Mouse (Mus musculus): Measurements from ENCODE around the gene Sh2d3c.

Sh2d3c gene

DNA sequence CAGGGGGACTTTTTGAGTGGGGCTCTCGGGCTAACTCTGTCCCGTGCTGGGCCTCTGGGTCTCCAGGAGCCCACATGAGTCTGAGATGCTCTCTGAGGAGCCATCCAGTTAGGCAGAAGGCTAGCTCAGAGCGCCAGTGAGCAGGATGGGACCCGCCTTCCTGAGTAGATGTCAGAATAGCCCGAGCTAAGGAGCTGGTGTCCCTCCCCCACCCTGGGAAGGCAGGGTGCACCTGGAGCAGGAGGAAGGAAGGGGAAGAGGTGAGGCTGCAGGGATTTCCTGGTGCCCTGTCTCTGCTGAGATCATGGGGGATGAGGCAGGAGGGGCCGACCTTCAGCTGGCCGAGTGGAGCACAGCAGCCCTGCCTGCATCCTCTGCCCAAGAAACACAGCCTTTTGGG, 7.6 kb downstream of the Sh2d3c start:
- peak; percentile 77 for DNase-seq

DNA sequence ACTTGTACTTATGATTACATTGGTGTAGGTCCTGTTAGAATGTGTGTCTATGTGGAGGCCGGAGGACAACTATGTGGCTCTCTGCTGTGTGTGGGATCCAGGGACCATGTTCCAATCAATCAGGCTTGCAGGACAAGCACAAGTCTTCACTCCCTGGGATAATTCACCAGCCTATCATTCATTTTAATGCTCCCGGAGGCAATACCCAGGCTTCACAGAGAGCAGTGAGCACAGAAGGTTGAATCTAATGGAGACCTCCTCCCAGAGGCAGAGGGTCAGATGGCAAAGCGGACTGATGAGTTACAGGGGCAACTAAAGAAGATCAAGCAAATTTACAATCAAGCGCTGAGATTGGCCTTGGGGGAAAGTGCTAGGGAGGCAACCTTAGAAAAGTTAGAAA, 8.7 kb downstream of the Sh2d3c start:
- no peak for DNase-seq

DNA sequence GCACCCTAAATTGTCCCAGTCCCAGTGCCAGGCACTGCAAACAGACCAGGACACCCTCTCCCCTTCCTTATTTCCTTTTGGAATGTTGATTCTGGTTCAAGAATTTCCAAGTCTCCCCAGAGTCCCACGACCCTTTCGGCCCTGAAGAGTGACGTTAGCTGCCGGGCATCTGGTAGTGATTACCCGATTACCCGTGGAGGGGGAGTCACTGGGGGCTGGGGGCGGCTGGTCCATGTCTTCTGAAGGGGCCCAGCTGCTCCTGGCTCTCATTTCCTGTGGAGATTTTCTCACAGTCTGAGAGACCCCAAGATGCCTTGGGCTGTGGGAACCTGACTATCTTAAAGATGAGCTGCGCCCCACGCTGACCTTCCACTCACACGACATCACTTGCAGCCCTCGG, 10.0 kb downstream of the Sh2d3c start:
- DNase-seq = no peak

DNA sequence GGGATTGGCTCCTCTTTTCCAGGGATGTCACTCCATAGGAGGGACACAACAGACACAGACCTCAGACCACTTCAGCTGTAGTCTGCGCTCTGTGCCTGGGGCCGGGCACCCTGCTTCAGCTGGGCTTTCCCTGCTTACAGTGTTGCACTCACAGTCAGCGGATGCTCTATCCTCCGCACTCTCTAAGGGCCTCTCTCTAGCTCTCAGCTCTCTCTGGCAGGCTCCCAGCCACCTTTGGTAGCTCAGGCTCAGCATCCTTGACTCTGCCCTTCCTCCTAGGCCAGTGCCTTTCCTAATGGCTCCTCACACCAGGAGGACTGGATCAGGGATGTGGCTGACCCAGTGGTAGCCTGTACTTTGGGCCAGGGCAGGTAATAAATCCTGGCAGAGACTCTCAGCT, 11.1 kb downstream of the Sh2d3c start:
- no peak for DNase-seq

DNA sequence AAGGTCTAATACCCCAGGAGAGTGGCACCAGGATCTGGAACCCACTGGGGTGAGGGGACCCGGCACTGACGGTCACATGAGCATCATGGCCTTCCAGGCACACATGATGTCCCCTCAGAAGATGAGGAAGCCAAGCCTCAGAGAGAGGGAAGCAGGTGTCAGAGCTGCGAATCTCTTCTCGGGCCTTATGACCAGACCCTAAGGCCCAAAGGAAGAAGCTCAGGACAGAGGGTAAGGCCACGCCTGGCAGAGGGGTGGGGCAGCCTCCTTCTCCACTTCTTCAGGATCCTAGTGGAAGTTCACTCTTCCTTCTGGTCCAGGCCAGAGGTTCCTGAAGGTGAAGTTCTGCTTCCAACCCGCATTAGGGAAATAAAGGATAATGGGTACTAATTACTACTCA, 11.8 kb downstream of the Sh2d3c start:
- no peak for DNase-seq

DNA sequence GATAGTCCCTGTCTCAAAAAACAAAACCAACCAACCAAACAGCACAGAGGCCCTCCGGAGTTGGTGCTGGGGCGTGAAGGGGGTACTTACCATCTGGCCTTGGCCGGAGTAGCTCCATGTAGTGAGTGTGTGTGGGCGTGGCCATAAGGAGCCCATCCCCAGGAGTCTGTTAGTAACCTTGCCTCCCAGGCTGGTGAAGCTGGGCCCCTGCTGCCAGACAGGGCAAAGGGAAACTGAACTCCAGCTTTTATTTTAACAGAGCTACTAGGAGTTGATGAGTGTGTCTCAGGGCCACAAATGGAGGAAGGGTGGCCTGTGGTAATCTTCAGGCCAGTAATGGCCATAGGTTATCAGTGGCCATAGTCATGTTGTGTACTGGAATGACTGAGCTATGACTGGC, 13.6 kb downstream of the Sh2d3c start:
- DNase-seq = no peak

DNA sequence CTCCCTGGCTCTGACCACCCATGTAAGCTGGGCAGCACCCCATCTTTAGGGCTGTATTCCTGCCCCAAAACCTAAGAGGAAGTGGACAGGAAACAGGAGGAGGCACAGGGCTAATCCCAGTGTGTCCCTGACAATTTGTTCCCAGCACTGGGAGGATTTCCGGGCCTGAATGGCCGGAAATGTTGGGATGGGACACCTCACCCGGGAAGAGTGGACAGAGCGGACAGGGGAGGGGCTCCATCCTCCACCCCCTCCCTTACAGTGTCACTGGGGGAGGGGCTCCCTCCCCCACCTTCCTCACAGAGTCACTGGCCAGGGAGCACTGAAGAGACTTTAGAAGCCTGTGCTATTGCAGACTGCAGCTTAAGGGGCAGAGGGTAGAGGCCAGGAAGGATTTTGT, 14.1 kb downstream of the Sh2d3c start:
- DNase-seq = peak; percentile 78

DNA sequence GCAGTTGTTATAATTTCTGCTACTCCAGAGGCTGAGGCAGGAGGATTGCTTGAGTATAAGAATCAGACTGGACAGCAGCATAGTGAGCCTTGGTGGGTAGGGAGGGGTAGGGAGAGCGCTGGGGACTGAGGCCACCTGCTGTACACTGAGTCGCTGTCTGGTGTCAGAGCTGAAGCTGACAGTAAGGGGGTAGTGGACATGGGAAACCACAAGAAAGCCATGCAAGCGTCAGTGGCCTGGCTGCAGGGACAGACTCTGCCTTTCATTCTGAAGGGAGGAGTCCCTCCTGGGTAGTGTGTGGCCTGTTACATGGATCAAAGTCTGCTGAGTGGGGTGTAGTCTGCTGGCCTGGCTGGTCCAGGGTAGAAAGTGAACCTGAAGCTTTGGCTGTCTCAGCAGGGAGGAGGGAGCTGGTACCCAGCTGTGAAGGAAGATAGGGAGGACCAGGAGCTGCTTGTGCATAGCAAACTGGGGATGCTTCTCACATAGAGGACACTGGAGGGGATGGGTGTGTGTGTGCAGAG, 15.5 kb downstream of the Sh2d3c start:
- DNase-seq = no peak

DNA sequence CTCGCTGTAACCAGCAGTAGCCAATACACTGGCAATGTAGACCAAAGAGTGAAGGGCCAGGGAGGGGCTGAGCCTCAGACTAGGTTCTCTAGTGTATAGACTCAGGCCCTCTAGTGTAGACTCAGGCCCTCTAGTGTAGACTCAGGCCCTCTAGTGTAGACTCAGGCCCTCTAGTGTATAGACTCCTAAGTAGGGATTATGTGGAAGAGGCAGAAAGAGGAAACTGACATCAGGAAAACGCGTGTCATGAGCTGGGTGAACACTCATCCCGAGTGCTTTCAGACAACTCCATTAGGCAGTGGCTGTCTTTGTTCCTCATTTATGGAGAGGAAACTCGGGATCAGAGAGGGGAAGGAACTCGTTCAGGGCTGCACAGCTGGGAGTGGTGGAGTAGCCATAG, 16.2 kb downstream of the Sh2d3c start:
- DNase-seq = no peak

DNA sequence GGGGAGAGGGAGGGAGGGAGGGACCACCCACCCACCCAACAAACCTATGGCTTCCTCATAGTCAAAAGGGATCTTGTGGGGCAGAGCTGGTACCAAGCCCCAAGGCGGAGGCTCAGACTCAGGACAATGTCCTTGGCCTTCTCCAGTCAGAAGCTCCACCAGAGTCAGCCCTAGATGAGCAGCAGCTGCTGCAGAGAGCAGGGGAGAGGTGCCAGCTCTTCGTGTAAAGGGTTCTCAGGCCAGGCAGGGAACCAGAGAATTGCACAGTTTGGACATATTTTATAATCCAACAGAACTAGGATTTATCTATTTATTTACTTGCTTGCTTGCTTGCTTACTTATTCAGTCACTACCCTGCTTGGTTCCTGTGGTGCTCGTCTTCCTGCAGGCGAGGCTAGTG, 18.5 kb downstream of the Sh2d3c start:
- no peak for DNase-seq

DNA sequence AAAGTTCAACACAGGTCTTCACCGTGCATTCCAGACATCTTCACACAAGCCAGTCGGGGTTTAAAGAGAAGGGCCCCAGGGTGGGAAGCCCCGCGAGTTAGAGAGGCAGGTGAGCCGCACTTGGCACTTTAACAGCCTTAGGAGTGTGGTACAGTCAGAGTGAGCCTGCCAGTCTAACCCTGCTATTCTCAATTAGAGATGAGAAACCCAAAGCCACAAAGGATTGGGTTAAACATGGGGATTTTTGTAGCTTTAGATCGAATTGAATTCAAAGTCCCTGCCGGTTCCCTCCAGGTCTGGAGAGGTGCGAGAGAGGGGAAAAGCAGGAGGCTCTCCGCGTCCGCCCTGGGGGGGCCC, 20.0 kb downstream of the Sh2d3c start, which contains the start of gene 6330409D20Rik:
Gene 6330409D20Rik (minus strand): TSS at position 101 of the 357 bp plus-strand sequence.
- no peak for DNase-seq

DNA sequence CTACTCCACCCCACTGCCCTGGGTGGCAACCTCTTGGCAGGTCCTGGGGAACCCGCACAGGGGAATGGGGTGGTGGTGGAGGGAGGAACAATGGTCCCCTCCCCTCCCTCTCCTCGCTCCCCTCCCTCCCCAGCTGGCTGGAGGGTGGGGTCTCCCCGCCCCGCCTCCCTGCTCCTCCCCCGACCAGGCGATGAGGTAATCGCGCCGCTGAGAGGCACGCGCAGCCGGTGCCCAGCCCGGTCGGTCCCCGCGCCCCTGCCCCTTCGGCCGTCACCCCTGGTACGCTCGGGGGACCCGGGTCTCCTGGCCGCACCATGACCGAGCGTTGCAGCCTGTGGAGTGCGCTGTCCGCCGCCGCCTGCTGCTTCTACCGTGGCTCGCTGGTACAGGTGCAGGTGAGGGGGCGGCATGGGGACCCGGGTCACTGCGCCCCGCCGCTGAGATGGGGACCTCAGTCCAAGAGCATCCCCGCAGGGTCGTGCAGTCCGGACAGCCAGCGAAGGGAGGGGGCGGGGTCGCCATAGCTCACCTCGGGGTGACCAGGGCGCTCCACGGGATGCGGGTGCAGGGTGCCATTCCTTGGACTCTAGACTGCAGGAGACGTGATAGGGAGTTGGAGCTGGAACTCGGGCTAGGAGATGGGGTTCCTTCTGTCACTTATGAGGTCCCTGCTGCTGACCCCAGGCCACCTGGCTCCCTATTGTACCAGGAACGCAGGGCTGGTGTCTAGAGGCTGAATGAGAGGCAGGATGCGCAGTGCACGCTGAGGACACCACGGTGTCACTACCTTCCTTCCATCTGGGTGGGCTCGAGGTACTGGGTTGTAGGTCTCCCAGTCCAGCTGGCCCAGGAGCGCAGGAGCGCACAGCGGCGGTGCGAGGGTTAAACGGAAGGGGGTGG, 20.7 kb downstream of the Sh2d3c start:
- DNase-seq = no peak

DNA sequence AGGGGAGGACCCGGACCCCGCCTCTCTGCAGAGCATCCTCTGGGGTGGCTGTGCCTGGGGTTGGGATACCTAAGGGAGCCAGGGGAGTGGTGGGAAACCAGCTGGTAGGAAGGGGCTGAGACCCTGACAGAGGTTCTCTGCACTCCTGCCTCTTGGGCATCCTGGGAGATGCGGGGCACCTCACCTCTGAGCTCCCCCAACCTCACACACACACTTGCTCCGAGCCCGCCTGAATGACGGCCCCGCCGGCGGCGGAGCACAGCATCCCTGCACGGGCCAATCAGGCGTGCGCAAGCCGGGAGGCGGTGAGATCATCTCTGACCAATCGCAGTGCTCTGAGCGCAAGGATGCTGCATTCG, 21.3 kb downstream of the Sh2d3c start:
- DNase-seq = no peak

DNA sequence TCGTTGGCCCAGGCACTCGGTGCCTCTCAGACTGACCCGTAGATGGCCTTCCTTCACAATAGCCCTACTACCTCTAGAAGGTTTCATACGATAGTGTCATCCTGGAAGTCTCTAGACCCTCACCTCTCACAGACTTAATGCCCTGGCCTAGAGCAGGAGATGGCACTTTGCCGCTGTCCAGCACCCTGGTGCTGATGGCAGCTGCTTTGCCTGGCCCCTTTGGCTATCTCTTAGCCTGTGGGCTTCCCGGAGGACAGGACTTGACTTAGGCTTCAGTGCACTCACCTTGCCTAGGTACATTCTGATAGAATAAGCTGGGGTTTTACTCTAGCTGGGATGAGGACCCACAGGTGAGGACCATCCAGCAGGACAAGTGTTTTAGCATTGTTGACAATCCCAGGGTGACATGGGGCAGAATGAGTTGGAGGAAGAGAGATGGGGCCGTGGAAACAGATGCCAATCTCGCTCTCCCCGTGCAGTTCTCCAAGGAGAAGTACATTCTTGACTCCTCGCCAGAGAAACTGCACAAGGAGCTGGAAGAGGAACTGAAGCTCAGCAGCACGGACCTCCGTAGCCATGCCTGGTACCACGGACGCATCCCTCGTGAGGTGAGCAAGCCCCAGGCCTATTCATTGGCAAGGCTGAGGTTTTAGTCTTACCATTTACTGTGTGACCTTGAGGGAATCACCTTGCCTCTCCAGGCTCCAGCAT, 23.6 kb downstream of the Sh2d3c start:
- DNase-seq = no peak

DNA sequence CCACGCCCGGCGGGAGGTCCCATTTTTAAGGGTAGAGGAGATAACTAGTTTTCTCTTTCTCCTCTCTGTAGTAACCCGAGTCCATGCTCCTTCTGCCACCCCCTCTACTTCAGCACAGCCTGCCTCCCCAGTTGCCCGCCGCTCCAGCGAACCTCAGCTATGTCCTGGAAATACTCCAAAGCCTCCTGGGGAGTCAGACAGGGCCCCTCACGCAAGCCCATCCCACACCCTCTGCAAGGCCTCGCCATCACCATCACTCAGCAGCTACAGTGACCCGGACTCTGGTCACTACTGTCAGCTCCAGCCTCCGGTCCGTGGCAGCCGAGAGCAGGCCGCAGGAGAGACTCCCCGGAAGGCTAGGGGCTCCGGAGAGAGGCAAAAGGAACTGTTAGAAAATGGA, 28.2 kb downstream of the Sh2d3c start:
- DNase-seq = no peak

DNA sequence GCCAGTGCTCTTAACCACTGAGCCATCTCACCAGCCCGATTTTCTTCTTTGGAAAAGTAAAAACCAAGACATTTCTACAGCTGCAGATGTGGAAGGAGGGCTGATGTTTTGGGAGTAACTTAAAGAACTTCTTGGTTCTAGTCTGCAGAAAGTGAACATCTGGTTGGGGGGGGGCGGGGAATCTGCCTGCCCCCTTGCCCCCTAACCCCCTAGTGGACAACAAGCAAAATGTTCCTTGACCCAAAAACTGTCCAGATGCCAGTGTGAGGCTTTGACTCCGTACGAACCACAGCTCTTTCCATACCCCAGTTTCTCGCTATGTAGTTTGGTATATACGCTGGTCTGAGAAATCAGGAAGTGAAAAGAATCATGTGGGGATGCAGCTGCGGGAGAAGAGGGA, 29.3 kb downstream of the Sh2d3c start:
- no peak for DNase-seq

DNA sequence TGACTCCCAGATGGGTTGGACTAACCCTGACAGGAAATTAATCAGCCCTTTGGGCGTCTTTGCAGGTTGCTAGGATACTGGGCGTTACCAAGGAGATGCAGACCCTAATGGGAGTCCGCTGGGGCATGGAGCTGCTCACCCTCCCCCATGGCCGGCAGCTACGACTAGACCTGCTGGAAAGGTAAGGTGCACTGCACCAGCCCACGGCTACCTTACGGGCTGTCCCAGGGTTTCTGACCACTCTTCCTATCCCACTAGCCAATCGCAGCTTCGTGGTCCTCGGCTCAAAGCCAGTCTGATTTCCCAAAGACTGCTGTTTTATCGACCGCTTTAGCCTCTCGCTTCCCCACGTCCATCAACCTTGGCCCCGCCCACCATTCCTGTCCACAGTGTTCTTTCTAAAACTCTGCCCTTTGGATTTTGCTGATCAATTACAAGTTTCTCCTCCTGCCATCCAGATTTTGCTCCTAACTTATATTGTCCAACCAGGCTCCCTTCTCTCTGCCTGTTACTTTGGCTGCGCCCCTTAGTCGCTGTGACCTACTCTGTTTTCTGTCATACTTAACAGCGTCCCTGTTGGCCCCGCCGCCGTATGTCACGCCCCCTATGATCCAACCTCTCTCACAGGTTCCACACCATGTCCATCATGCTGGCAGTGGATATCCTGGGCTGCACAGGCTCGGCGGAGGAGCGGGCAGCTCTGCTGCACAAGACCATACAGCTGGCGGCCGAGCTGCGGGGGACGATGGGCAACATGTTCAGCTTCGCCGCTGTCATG, 30.2 kb downstream of the Sh2d3c start:
- DNase-seq = peak; percentile 92

DNA sequence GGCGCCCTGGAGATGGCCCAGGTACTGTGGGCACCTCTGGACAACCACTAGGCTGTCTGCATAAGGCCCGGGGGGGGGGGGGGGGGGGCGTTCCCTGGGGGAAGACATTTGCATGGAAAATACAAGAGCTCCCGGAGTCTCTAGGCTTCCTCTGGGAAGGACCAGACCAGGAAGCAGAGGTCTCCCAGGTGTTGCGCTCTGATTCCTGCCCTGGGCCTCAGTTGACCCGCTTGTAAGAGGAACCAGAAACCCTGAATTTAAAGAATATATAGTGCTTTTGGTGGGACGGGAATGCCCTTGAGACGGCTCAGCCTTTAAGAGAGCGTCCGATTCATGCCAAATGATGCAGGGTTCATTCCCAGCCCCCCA, 30.8 kb downstream of the Sh2d3c start:
- DNase-seq = no peak

DNA sequence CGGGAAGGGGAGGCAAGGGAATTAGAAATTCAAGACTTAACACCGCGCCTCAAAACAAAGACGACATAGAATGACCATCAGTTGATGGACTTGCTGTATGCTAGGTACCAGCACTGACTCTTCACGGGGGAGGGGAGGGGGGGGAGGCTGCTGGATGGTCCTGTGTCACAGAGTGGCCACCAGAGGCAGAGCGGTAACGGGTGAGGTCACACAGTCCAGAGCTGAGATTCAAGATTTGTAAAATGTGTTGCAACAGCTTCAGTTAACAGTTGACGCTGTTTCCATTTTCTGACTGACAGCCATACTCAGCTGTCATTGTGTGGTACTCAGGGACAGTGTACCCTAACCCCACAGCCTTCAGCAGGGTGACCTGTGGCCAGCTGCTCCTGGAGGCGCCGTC, 31.3 kb downstream of the Sh2d3c start:
- DNase-seq = no peak

DNA sequence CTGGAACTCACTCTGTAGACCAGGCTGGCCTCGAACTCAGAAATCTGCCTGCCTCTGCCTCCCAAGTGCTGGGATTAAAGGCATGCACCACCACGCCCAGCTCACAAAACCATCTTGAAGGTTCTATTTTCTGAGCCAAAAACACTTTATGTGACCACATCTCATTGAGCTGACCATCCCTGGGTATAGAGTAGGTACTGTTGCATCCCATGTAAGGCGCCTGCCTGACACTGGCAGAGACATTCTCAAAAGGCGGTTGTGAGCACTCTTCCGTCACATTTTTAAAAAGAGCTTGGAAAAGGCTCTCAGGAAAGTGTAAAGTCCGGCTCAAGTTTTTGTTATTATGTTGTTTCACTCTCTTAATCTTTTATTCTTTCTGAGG, 35.8 kb downstream of the Sh2d3c start:
- no peak for DNase-seq

DNA sequence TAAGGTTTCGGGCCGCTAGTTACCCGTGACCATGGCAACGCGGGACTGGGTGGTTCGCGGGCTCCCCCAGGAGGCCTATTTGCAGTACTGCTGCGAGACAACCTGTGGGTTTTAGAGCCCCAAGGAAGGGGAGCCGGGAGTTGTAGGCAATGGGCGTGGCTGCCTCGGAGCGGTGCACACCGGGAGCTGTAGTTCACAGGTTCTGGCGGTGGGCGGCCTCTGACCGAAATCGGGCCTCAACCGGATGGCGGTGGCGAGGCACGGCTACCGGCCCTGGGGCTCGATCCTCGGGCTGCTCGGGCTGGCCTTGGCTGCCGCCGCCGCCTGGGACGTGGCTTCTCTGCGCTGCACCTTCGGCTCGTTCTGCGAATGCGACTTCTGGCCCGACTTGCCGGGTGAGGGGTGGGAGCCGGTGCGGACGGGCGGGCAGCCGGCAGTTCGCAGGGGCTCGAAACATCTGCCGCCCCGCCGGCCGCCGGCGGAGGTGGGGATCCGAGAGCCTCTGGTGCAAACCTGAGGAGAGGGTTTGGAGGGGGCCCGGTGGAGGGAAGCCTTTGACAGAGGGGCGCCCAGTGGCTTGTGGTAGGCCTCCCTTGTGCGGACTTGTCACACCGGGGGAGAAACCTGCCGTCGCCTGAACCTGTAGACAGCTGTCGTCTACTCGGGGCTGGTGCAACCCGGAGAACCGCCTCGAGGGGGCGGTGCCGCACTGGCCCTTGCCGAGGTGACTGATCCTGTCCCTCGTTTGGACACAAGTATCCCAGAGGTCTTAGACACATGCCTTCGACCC, 36.4 kb downstream of the Sh2d3c start, which contains the start of gene Tor2a:
Gene Tor2a (plus strand): TSS at position 179 of the 790 bp plus-strand sequence.
- peak; percentile 99 for DNase-seq

DNA sequence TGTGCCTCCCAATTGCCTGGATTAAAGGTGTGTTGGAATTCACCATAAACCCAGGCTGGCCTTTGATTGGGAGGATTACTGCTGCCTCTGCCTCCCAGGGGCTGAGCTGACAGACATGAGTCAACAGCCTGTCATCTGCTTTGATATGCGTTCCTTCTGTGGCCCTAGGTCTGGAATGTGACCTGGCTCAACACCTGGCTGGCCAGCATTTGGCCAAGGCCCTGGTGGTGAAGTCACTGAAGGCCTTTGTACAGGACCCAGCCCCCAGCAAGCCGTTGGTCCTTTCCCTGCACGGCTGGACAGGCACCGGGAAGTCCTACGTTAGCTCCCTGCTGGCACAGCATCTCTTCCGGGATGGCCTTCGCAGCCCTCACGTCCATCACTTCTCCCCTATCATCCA, 37.6 kb downstream of the Sh2d3c start:
- DNase-seq = peak; percentile 53

DNA sequence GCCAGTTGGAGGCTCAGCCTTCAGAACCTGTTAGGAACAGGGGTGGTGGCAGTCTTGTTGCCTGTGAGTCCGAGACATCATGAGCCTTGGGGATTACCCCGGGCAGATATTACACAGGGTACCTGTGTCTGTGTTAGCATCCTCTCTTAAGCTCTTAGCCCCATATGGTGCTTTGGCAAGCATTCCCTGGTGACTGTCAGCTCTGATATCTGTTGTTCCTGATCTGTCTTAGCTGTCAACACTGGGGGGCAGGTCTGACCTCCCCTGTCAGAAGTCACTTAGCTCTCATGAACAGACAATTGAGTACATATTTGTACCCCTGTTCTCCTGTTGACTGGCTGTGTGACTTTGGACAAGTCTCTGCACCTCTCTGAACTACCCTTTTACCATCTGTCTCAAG, 38.1 kb downstream of the Sh2d3c start:
- DNase-seq = no peak
